In the genomic region with DNA sequence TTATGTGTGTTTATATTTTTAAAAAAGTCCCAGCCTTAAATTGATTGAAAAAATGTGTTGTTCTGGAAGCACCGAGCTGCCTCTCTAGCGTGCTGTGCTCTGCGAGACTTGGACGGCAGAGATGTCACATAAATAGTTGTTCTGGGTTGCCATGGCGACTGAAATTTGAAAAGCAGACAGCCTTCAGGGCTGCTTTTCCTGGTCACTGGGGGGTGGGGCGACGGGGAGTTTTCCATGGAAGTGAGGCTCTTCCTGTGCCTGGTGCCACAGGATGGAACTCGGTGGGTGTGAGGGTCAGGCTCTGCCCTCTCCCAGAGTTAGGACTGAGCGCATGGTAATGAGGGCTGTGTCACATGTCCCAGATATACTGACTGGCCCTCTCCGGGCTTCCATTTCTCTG, we compare ENCODE assay signal across 8 mouse cellular contexts.
DNase-seq lines count a peak whose midpoint lies in the region; ATAC-seq and TF ChIP-seq lines count a peak whose summit lies in the region.

No protein-coding gene starts in this region.

- TF ChIP-seq POLR2A in liver, adult 2 months (IDR thresholded peaks at IDR 0.05; ENCODE audit: extremely low read depth, insufficient read depth, low read length) = no peak

- peak; percentile 11 for DNase-seq in liver, adult 2 months (ENCODE audit: extremely low read depth, low read depth, low spot score)
- no peak for DNase-seq in liver, embryonic 11.5 days (ENCODE audit: low spot score)
- DNase-seq in gastrocnemius, postnatal 10 days = peak; percentile 65
- DNase-seq in intestine, embryonic 14.5 days (ENCODE audit: low spot score) = no peak
- peak; percentile 66 to 69 for DNase-seq in layer of hippocampus, postnatal 36 days
- peak; percentile 92 for DNase-seq in mesoderm, embryonic 11.5 days (ENCODE audit: low read depth, low spot score)

- no peak for ATAC-seq in liver, embryonic 11.5 days (replicated peaks; ENCODE audit: low FRiP score)
- peak; percentile 77 for ATAC-seq in intestine, embryonic 14.5 days (replicated peaks; ENCODE audit: low FRiP score, low TSS enrichment, low read depth)
- ATAC-seq in stomach, embryonic 14.5 days (ENCODE audit: insufficient number of reproducible peaks, insufficient read depth, low FRiP score, low read depth) = peak; percentile 75; the same call in 1 of the 2 replicates
- ATAC-seq in granulocyte monocyte progenitor cell, adult 5-6 weeks (replicated peaks; ENCODE audit: poor library complexity, severe bottlenecking) = no peak

- no peak for TF ChIP-seq CTCF in liver, adult 2 months (IDR thresholded peaks at IDR 0.05; ENCODE audit: low read depth, low read length)

- no peaks in the 10 kb centered on the region for H3K36me3 ChIP-seq in liver, adult 2 months (ENCODE audit: control insufficient read depth, insufficient read depth, low read length)
- H3K36me3 ChIP-seq in liver, embryonic 11.5 days (ENCODE audit: control insufficient read depth, insufficient read depth, low read length) = no peaks in the 10 kb centered on the region
- H3K36me3 ChIP-seq in intestine, embryonic 14.5 days (ENCODE audit: control insufficient read depth, insufficient read depth, low read length) = no peaks in the 10 kb centered on the region
- no peaks in the 10 kb centered on the region for H3K36me3 ChIP-seq in stomach, embryonic 14.5 days (ENCODE audit: control insufficient read depth, insufficient read depth, low read length)

- no peak overlapping the region for H3K9ac ChIP-seq in liver, adult 2 months (ENCODE audit: low read depth, low read length)
- H3K9ac ChIP-seq in liver, embryonic 11.5 days (ENCODE audit: low read depth, low read length) = no peak overlapping the region
- H3K9ac ChIP-seq in intestine, embryonic 14.5 days (ENCODE audit: low read length) = no peak overlapping the region
- no peak overlapping the region for H3K9ac ChIP-seq in stomach, embryonic 14.5 days (replicated peaks; ENCODE audit: low read depth, low read length)

- no peak overlapping the region for H3K4me2 ChIP-seq in liver, embryonic 11.5 days
- no peak overlapping the region; the same call in 1 of the 2 replicates for H3K4me2 ChIP-seq in intestine, embryonic 14.5 days (ENCODE audit: low read length)
- no peak overlapping the region for H3K4me2 ChIP-seq in stomach, embryonic 14.5 days (replicated peaks; ENCODE audit: low read depth, low read length)

- no peak overlapping the region for H3K4me3 ChIP-seq in liver, adult 2 months (ENCODE audit: insufficient read depth, low read depth, low read length)
- H3K4me3 ChIP-seq in liver, embryonic 11.5 days (ENCODE audit: low read depth, low read length) = no peak overlapping the region
- no peak overlapping the region for H3K4me3 ChIP-seq in intestine, embryonic 14.5 days (ENCODE audit: low read depth, low read length)
- H3K4me3 ChIP-seq in stomach, embryonic 14.5 days (ENCODE audit: low read depth, low read length) = no peak overlapping the region

- H3K27me3 ChIP-seq in liver, adult 2 months (ENCODE audit: control insufficient read depth, insufficient read depth, low read length) = no peaks in the 10 kb centered on the region
- H3K27me3 ChIP-seq in liver, embryonic 11.5 days (replicated peaks; ENCODE audit: control insufficient read depth, insufficient read depth, low read length) = no peaks in the 10 kb centered on the region; the same call in 1 of the 2 replicates
- no peaks in the 10 kb centered on the region for H3K27me3 ChIP-seq in intestine, embryonic 14.5 days (replicated peaks; ENCODE audit: control insufficient read depth, insufficient read depth, low read length)
- H3K27me3 ChIP-seq in stomach, embryonic 14.5 days (ENCODE audit: control insufficient read depth, insufficient read depth, low read length) = no peaks in the 10 kb centered on the region

- no peak overlapping the region for H3K27ac ChIP-seq in liver, adult 2 months (replicated peaks; ENCODE audit: insufficient read depth, low read depth, low read length)
- H3K27ac ChIP-seq in liver, embryonic 11.5 days (ENCODE audit: low read depth, low read length) = no peak overlapping the region
- H3K27ac ChIP-seq in intestine, embryonic 14.5 days (ENCODE audit: low read depth) = peak overlapping the region; percentile 67
- peak overlapping the region; percentile 74 for H3K27ac ChIP-seq in stomach, embryonic 14.5 days (ENCODE audit: low read length)

- no peaks in the 10 kb centered on the region for H3K9me3 ChIP-seq in liver, embryonic 11.5 days (ENCODE audit: control insufficient read depth, low read length)
- no peaks in the 10 kb centered on the region for H3K9me3 ChIP-seq in intestine, embryonic 14.5 days (ENCODE audit: control insufficient read depth, low read length)
- H3K9me3 ChIP-seq in stomach, embryonic 14.5 days (ENCODE audit: control insufficient read depth, low read depth, low read length) = no peaks in the 10 kb centered on the region

- H3K79me2 ChIP-seq in liver, adult 2 months (ENCODE audit: control insufficient read depth, insufficient read depth, low read length) = no peaks in the 10 kb centered on the region

- WGBS in liver, adult 2 months = 58% methylated on average over 10 of the region's 10 CpGs
- WGBS in liver, embryonic 11.5 days = 54% methylated on average over 10 of the region's 10 CpGs
- 22% methylated on average over 10 of the region's 10 CpGs for WGBS in intestine, embryonic 14.5 days
- 23% methylated on average over 10 of the region's 10 CpGs for WGBS in stomach, embryonic 14.5 days

- H3K4me1 ChIP-seq in liver, adult 2 months (ENCODE audit: control insufficient read depth, insufficient read depth, low read length) = no peaks in the 10 kb centered on the region
- H3K4me1 ChIP-seq in liver, embryonic 11.5 days (replicated peaks; ENCODE audit: control insufficient read depth, insufficient read depth, low read length) = no peaks in the 10 kb centered on the region
- peaks cover 22% of the 10 kb centered on the region for H3K4me1 ChIP-seq in intestine, embryonic 14.5 days (replicated peaks; ENCODE audit: control insufficient read depth, insufficient read depth, low read length)
- H3K4me1 ChIP-seq in stomach, embryonic 14.5 days (ENCODE audit: control insufficient read depth, insufficient read depth, low read length) = peaks cover 17% of the 10 kb centered on the region

Comparison
In these comparisons a context has a peak if more than half of its experiments do, and no peak if none do; other contexts are left out.
1. DNase-seq: peak in liver, adult 2 months (single experiment), gastrocnemius, postnatal 10 days (single experiment), layer of hippocampus, postnatal 36 days (2 of 2) and mesoderm, embryonic 11.5 days (single experiment); none in liver, embryonic 11.5 days (single experiment) and intestine, embryonic 14.5 days (single experiment).
2. H3K27ac ChIP-seq: peak in intestine, embryonic 14.5 days (single experiment) and stomach, embryonic 14.5 days (single experiment); none in liver, adult 2 months (single experiment) and liver, embryonic 11.5 days (single experiment).
3. ATAC-seq: peak in intestine, embryonic 14.5 days (single experiment) and stomach, embryonic 14.5 days (single experiment); none in liver, embryonic 11.5 days (single experiment) and granulocyte monocyte progenitor cell, adult 5-6 weeks (single experiment).